Mouse (Mus musculus): ENCODE results near the gene Adamts4.

DNA sequence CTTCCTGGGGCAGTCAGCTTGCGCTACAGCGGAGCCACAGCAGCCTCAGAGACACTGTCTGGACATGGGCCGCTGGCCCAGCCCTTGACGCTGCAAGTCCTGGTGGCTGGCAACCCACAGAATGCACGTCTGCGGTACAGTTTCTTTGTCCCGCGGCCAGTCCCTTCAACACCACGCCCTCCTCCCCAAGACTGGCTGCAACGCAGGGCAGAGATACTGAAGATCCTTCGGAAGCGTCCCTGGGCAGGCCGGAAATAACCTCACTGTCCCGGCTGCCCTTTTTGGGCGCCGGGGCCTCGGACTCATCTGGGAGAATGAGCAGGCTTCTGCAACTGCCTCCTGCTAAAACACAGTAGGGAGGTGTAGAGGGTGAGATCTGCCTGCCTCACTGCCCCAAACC, 8.7 kb downstream of the Adamts4 start:
- no peak for TF ChIP-seq CTCF (IDR thresholded peaks at IDR 0.05; ENCODE audit: low read depth)
- TF ChIP-seq EP300 (IDR thresholded peaks at IDR 0.05; ENCODE audit: low read depth) = no peak

Data from heart, postnatal 0 days (tissue).